9 mouse cellular contexts compared by ENCODE assay signal in the genomic region with DNA sequence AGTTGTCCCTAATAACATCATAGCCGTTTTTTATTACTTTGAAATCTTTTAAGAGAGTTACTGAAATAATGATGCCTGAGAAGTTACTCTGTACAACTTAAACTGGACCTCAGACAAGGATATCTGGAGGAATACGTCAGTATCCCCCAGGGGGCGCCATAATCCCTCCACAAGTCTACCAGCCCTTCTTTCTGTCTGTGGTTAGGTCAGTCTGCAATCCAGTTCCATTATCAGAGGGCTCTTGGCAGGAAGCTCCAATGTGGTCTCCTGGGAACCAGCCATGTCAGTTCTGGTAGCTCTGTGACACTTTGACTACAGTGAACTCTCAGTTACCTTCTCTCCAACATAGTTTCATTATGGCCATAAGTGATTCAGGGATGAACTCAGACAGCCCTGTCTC.
DNase-seq lines count a peak whose midpoint lies in the region; ATAC-seq lines count a peak whose summit lies in the region.
"Had no signal": no experiment of that assay in that cellular context is flagged by ENCODE, and none has a peak within 500 bp of the region (broad histone marks: within the 10 kb centered on the region; RNA-seq: fewer than 3 reads in every experiment).

No protein-coding gene starts in this region.

- peak; percentile 34 for DNase-seq in hindbrain, embryonic 14.5 days (ENCODE audit: low spot score)
- DNase-seq in MN1 (ENCODE audit: low spot score) = peak; percentile 40
- DNase-seq in cerebellum, postnatal 25 days = peak; percentile 31 to 62
- peak; percentile 75 to 81 for DNase-seq in heart, postnatal 14 days
- peak; percentile 4 to 7 for DNase-seq in left cerebral cortex, postnatal 36 days (ENCODE audit: low spot score in 2 of 2)
- peak; percentile 46 for DNase-seq in ovary, postnatal 14 days (ENCODE audit: low spot score)
- DNase-seq in urinary bladder, adult 2 months (ENCODE audit: low spot score) = peak; percentile 39

- H3K36me3 ChIP-seq in hindbrain, embryonic 14.5 days (replicated peaks; ENCODE audit: control insufficient read depth, insufficient read depth) = no peaks in the 10 kb centered on the region
- no peaks in the 10 kb centered on the region for H3K36me3 ChIP-seq in hindbrain, embryonic 13.5 days
- H3K36me3 ChIP-seq: embryonic facial prominence, embryonic 15.5 days had no signal

- H3K4me1 ChIP-seq in hindbrain, embryonic 14.5 days (replicated peaks; ENCODE audit: control insufficient read depth, insufficient read depth, low read length) = no peaks in the 10 kb centered on the region
- H3K4me1 ChIP-seq in hindbrain, embryonic 13.5 days (replicated peaks) = no peaks in the 10 kb centered on the region
- H3K4me1 ChIP-seq: embryonic facial prominence, embryonic 15.5 days had no signal

- H3K4me3 ChIP-seq in hindbrain, embryonic 14.5 days (replicated peaks; ENCODE audit: low read length) = no peak overlapping the region
- no peak overlapping the region for H3K4me3 ChIP-seq in hindbrain, embryonic 13.5 days
- H3K4me3 ChIP-seq: embryonic facial prominence, embryonic 15.5 days had no signal

- H3K9me3 ChIP-seq in hindbrain, embryonic 14.5 days (ENCODE audit: control insufficient read depth, low read length) = no peaks in the 10 kb centered on the region
- H3K9me3 ChIP-seq in hindbrain, embryonic 13.5 days = no peaks in the 10 kb centered on the region
- H3K9me3 ChIP-seq: embryonic facial prominence, embryonic 15.5 days had no signal

- 13% methylated on average over 3 of the region's 3 CpGs for WGBS in hindbrain, embryonic 14.5 days
- 16% methylated on average over 3 of the region's 3 CpGs for WGBS in hindbrain, embryonic 13.5 days

- H3K27ac ChIP-seq in hindbrain, embryonic 14.5 days = no peak overlapping the region
- H3K27ac ChIP-seq in hindbrain, embryonic 13.5 days = no peak overlapping the region
- H3K27ac ChIP-seq: embryonic facial prominence, embryonic 15.5 days had no signal

- intact Hi-C loops in heart, postnatal 14 days (cut with DNase I) = loop anchor here (1.0 to 2.0 kb wide), 2 partner anchors 226 to 277 kb away; no protein-coding TSS in a partner anchor
- intact Hi-C loops in left cerebral cortex, postnatal 36 days (cut with DNase I) = loop anchor here (10.0 kb wide), 1 partner anchor 221 kb away; no protein-coding TSS in a partner anchor

- H3K27me3 ChIP-seq in hindbrain, embryonic 14.5 days (ENCODE audit: control insufficient read depth, insufficient read depth, low read length) = no peaks in the 10 kb centered on the region
- no peaks in the 10 kb centered on the region for H3K27me3 ChIP-seq in hindbrain, embryonic 13.5 days
- H3K27me3 ChIP-seq: embryonic facial prominence, embryonic 15.5 days had no signal

- H3K4me2 ChIP-seq in hindbrain, embryonic 14.5 days (replicated peaks) = no peak overlapping the region
- H3K4me2 ChIP-seq in hindbrain, embryonic 13.5 days = no peak overlapping the region
- H3K4me2 ChIP-seq: embryonic facial prominence, embryonic 15.5 days had no signal

- ATAC-seq in hindbrain, embryonic 14.5 days (ENCODE audit: low FRiP score) = no peak
- ATAC-seq in hindbrain, embryonic 13.5 days (ENCODE audit: low FRiP score) = no peak

- no peak overlapping the region for H3K9ac ChIP-seq in hindbrain, embryonic 14.5 days
- H3K9ac ChIP-seq in hindbrain, embryonic 13.5 days = no peak overlapping the region
- H3K9ac ChIP-seq: embryonic facial prominence, embryonic 15.5 days had no signal

Comparison
In these comparisons a context has a peak if more than half of its experiments do, and no peak if none do; other contexts are left out.
1. DNase-seq: peak in every context shown above with its lines; median percentile 78 in heart, postnatal 14 days; 46 in cerebellum, postnatal 25 days; 46 in ovary, postnatal 14 days; 40 in MN1; 39 in urinary bladder, adult 2 months; 34 in hindbrain, embryonic 14.5 days; 6 in left cerebral cortex, postnatal 36 days.